Mouse (Mus musculus): ENCODE measurements around the gene Arid3a.
"Not testable (repeated sequence)": the region's sequence is repeated elsewhere in the genome, so short reads cannot be mapped to it uniquely, and the experiment has no call there.

DNA sequence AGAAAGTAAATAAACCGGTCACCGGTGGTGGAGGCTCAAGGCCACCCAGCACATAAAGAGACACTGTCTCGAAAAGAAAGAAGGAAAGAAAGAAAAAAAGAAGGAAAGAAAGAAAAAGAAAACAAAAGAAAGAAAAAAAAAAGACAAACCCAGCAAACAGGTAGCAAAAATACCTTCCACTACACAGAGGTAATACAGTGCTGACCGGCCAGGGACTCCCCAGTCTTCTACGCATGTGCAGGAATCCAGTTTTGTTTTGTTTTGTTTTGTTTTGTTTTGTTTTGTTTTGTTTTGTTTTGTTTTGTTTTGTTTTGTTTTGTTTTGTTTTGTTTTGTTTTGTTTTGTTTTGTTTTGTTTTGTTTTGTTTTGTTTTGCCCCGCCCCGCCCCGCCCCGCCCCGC lies 32.6 kb downstream of the Arid3a start:
- TF ChIP-seq POLR2A (IDR thresholded peaks at IDR 0.05; ENCODE audit: low read depth, low read length); ETS1 (conservative IDR thresholded peaks at IDR 0.05; ENCODE audit: low read depth, low read length): not testable (repeated sequence)
